Mouse (Mus musculus) induced T-regulatory cell, adult 2 months (primary cell): ENCODE results near the gene Ebf3.
A peak's percentile ranks its signal among the peaks of the same experiment; 100 is the strongest.

ENCODE experiments used
- DNase-seq: peaks from one replicate; pipeline ENCODE4 v3.0.0-alpha.2; 2012; ENCODE audit warnings: low read depth

The Ebf3 gene

DNA sequence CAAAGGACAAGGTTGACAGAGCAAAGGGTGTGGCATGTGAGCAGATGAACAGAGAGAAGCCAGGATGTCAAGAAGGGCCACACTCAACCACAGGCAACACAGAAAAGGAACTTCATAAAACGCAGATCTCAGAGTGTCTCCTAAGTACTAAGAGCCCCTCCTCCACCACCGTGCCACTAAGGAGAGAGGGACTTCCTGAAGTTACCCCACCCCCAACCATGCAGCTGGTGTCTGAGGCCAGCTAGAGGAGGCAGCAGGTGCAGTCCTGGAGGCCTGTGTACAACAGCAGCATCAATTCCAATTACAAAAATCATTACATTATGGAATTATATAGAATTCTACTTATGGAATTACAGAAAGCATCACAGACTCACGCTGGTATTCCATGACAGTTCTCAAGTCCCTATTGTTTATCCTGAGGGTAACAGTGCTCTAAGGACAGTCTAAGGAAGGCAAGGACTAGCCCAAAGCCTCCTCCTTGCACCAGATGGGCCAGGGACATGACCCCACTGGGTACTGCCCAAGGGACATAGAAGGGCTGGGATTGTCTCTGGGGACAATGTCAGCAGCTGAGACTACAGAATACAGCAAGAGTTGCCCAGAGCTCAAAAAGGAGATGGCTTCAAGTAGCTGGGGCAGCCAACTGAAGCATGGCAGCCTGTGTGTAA is 24.8 kb downstream of the Ebf3 start:
- no peak for DNase-seq

DNA sequence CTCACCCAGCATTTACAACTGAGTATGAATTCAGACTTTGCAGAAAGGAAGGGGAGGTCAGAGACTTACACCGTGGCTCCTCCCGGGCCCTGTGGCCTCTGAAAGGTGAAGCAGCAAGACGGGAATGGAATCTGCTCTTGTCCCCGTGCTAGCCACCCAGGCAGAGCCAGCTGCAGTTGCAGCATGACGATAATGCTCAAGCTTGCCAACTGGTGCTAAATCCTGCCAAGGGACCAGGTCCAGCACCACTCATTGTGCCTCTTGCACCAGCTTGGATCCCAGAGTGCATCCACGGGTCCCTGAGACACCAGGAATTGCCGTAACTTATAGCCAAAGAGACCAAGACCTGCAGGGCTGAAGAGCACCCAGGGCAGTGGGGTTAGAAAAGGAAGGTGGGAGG is 36.1 kb downstream of the Ebf3 start:
- no peak for DNase-seq

GRCm38 (mm10) chr7:137277713-137278112 is 36.5 kb downstream of the Ebf3 start:
- no peak for DNase-seq

DNA sequence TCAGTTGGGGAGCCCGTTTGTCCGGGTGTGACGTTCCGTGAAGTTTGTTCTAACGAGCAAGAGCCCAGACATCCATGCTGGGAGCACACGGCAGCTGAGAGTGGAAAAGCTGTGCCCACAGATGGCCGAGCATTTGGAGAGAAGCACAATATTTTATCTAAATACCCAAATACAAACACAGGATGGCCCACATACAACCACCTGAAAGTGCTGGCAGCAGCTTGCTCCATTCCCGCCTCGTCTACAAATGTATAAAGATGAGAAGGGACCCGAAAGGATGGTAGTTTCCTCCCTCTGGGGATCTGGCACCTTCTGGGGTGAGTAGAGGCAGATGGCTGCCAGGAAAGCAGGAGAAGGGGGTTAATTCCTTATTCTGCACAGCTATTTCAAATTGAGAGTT is 42.0 kb downstream of the Ebf3 start:
- DNase-seq: no peak

- DNase-seq: no peak
Observed at GRCm38 (mm10) chr7:137268452-137269155, 45.6 kb downstream of the Ebf3 start.

DNA sequence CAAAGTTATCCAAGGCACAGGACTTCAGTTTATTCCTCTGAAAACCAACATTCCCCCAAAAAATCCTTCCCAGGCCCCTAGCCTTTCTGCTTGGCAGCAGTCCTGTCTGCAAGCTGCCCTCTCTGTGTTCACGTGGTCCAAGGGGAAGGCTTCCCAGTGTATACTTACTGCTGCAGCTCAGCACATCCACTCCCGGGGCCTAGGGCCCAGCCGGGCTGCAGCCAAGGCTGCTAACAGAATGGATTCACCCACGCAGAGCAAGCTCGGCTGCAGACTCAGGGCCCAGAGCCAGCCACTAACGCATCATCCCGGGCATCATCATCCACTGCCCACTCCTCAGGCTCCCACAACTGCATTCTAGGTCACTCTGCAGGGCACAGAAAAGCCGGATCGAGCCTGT is 46.8 kb downstream of the Ebf3 start:
- DNase-seq: no peak

DNA sequence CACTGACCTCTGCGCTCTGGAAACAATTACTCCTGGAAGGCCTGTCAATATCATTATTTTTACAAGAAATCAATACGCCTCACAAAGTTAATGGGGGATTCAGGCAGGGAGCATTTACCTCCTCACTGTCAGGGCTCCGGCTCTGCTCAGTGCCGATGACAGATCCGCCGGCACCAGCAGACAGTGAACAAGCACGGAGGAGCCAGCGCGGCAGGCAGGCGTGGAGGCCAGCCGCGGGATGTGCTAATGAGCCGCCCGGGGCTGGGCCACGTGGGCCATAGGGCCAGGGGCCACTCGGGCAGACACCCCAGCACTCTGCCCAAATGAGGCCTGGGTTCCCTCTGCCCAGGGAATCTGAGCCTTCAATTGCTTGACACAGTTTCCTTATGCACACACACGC is 47.7 kb downstream of the Ebf3 start:
- no peak for DNase-seq

DNA sequence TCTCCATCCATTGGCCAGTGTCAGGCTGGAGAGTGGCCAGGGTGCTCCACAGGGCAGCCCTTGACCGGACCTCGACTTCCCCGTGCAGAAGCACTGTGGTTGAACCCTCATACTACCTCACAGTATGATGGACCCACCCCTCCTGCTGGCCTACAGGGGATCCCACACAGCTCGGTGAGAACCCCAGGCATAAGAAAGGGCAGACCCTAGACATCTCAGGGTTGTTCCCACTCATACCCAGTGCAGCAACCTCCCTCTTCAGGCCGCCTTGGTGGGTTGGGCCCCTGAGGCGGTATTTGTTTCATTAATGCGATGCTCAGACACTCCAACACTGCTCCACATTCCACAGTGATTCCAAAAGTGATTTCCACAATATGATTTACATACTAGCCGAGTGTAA is 51.9 kb downstream of the Ebf3 start:
- DNase-seq: no peak

GRCm38 (mm10) chr7:137246213-137246872 is 67.9 kb downstream of the Ebf3 start:
- peak; percentile 42 for DNase-seq

GRCm38 (mm10) chr7:137244839-137245238 is 69.4 kb downstream of the Ebf3 start:
- no peak for DNase-seq

DNA sequence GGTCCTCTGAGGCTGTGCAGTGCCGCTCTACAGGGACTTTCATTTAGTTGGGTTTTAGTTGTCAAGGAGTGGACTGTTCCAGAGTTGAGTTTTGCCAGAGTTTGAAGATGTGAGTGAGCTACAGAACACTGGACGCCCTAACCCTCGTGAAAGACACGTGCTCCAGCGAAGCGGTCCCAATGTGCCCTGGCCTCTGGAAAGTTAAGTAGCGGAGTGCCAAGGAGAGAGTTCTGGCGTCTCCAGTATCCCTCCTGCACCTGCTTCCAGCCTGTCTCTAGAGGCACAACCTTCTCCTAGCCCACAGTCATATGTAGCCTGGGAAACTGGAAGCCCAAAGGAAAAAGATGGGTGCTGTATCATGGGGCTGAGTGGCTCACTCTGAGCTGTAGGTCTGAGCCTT is 73.8 kb downstream of the Ebf3 start:
- DNase-seq: no peak

GRCm38 (mm10) chr7:137239542-137240133 is 74.6 kb downstream of the Ebf3 start:
- DNase-seq: no peak

GRCm38 (mm10) chr7:137237419-137237818 is 76.8 kb downstream of the Ebf3 start:
- DNase-seq: no peak

GRCm38 (mm10) chr7:137223823-137224222 is 90.4 kb downstream of the Ebf3 start:
- DNase-seq: no peak

DNA sequence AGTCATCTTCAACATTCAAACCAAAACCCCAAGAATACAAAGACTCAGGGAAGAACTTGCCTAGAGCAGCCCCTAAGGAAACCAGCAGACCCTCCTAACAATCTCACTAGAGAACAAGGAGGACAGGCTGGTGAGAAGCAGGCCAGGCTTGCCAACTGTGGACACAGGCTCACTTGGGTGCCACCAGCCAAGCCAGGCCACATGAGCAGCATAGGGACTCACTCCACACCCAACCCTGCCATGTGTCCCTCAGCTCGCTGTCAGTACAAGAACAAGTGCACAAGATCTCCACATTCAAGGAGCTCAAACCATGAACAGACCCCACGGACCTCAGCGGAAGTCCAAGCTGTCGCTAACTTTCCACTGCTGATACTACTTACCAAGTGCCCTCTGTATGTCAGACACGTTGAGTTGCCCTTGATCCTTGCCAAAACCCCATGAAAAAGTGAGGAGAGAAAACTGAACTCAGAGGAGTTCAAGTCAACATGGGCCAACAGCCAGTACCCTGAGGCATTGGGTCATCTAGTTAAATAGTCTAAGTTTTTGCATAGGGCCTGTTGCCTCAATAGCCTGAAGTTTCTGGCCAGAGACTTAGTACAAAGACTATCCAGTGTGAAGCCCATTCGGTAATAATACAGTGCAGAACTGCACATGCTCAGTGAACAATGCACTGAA is 91.3 kb downstream of the Ebf3 start:
- no peak for DNase-seq

GRCm38 (mm10) chr7:137221599-137221998 is 92.6 kb downstream of the Ebf3 start:
- DNase-seq: no peak

- DNase-seq: no peak
Observed at GRCm38 (mm10) chr7:137220436-137220835, 93.8 kb downstream of the Ebf3 start.

- no peak for DNase-seq
Observed at GRCm38 (mm10) chr7:137218706-137219105, 95.5 kb downstream of the Ebf3 start.

GRCm38 (mm10) chr7:137213444-137213843 is 100.8 kb downstream of the Ebf3 start:
- DNase-seq: no peak

GRCm38 (mm10) chr7:137211332-137211731 is 102.9 kb downstream of the Ebf3 start:
- DNase-seq: no peak

DNA sequence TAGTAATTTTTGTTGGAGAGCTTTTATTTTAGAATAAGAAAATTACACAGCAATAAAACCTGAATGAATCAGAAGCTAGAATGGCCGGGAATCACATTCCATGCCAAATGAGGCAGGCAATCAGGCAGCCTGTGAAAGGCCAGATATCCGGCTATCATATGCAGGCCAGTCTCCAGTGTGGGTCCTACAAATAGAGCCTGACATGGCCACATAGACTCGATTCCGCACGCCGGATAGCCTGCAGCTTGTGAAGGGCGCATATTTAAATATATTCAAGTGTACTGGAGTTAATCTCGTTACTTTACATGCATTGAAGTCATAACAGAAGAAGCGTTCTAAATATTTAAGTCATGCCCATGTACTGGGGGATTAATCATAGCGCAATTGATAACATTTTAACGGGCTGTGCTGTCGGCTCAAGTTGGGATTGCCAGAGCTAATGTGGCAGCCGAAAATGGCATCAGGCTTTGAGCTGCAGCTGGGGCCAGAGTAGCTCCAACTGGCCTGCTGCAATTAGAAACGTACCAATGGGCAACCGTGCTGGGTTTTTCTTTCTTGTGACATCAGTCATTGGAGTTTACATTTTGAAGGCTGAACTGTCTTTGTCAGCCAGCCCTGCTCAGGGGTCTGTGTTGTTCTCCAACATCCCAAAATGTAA is 104.4 kb downstream of the Ebf3 start:
- no peak for DNase-seq

GRCm38 (mm10) chr7:137208556-137208955 is 105.7 kb downstream of the Ebf3 start:
- DNase-seq: no peak
